Mouse (Mus musculus): ENCODE data around the gene Gm4756. TPM values are rescaled to one million over a fixed set of nuclear protein-coding genes. Genes with fewer than 3 reads are reported as not detected.

Gm4756 gene
- 151 TPM for polyA plus RNA-seq (2014; fragmentation: Illumina TruSeq; extraction: RNeasy Lipid Tissue Mini Kit (QIAGEN cat#74804); ENCODE audit: low read depth, low replicate concordance)

GRCm38 (mm10) chr12:72649611-72650330 lies at the start of gene Gm4756:
Gene Gm4756, minus strand, starts transcription at chr12:72649661.

GRCm38 (mm10) chr12:72664735-72665337 lies 15.4 kb upstream of the Gm4756 start, which contains the start of gene Dhrs7:
Gene Dhrs7, minus strand, starts transcription at chr12:72664909.

GRCm38 (mm10) chr12:72536021-72536597 lies 113.4 kb downstream of the Gm4756 start, which contains the start of gene Pcnx4:
Gene Pcnx4, plus strand, starts transcription at chr12:72536383.

Other genes starting within 250 kb of the Gm4756 start
- gene Rtn1, start 240.6 kb downstream of the Gm4756 start, polyA plus RNA-seq (2014; fragmentation: Illumina TruSeq; extraction: RNeasy Lipid Tissue Mini Kit (QIAGEN cat#74804); ENCODE audit: low read depth, low replicate concordance): 0.93 TPM
- 0.13 TPM for gene Lrrc9, start 207.8 kb downstream of the Gm4756 start, polyA plus RNA-seq (2014; fragmentation: Illumina TruSeq; extraction: RNeasy Lipid Tissue Mini Kit (QIAGEN cat#74804); ENCODE audit: low read depth, low replicate concordance)
- 3.6 TPM for gene Pcnx4, start 113.3 kb downstream of the Gm4756 start, polyA plus RNA-seq (2014; fragmentation: Illumina TruSeq; extraction: RNeasy Lipid Tissue Mini Kit (QIAGEN cat#74804); ENCODE audit: low read depth, low replicate concordance)
- 48.7 TPM for gene Dhrs7, start 15.2 kb upstream of the Gm4756 start, polyA plus RNA-seq (2014; fragmentation: Illumina TruSeq; extraction: RNeasy Lipid Tissue Mini Kit (QIAGEN cat#74804); ENCODE audit: low read depth, low replicate concordance)
- 143 TPM for gene Ppm1a, start 107.8 kb upstream of the Gm4756 start, polyA plus RNA-seq (2014; fragmentation: Illumina TruSeq; extraction: RNeasy Lipid Tissue Mini Kit (QIAGEN cat#74804); ENCODE audit: low read depth, low replicate concordance)

Measured in liver, adult 10 weeks (tissue).